Mouse (Mus musculus): ENCODE measurements at regions not wholly inside any gene's neighbourhood (a gene's known extent, or its start where the extent isn't known, plus 50 kb on each side); places are given as distances from the start of the nearest gene placed in this dataset.

- TF ChIP-seq GATA1 (IDR thresholded peaks at IDR 0.05; ENCODE audit: low read length) (no peak), TAL1 (IDR thresholded peaks at IDR 0.05; ENCODE audit: low read length) (no peak)
These were observed 178.9 kb upstream of the Mrps10 start for GRCm38 (mm10) chr17:47189770-47190169.
